Mouse (Mus musculus): ENCODE data around the gene Lyve1.

GRCm38 (mm10) chr7:110865570-110865969 is 2.5 kb upstream of the Lyve1 start:
- TF ChIP-seq CTCF (IDR thresholded peaks at IDR 0.05; ENCODE audit: control insufficient read depth, insufficient read depth, insufficient read length) (no peak), MYOG (IDR thresholded peaks at IDR 0.05; ENCODE audit: control insufficient read depth, extremely low read depth, insufficient read length) (no peak), CEBPB (IDR thresholded peaks at IDR 0.05; ENCODE audit: low read depth) (no peak), MAX (IDR thresholded peaks at IDR 0.05) (no peak), MYOD1 (IDR thresholded peaks at IDR 0.05; ENCODE audit: control insufficient read depth, insufficient read length, low read depth) (no peak)
